In genomic region chrX:85318576-85318975, GRCm38 (mm10) we compare ENCODE assay signal across 18 mouse cellular contexts.
DNase-seq lines count a peak whose midpoint lies in the region; ATAC-seq and TF ChIP-seq lines count a peak whose summit lies in the region.
"Had no signal": no experiment of that assay in that cellular context is flagged by ENCODE, and none has a peak within 500 bp of the region (broad histone marks: within the 10 kb centered on the region; RNA-seq: fewer than 3 reads in every experiment).

No protein-coding gene starts in this region.

- no peak overlapping the region for H3K4me3 ChIP-seq in forebrain, embryonic 14.5 days (ENCODE audit: low read depth, low read length)
- H3K4me3 ChIP-seq in forebrain, embryonic 13.5 days: no peak overlapping the region
- H3K4me3 ChIP-seq in limb, embryonic 14.5 days (replicated peaks; ENCODE audit: low read length): no peak overlapping the region
- no peak overlapping the region for H3K4me3 ChIP-seq in limb, embryonic 10.5 days
- no peak overlapping the region for H3K4me3 ChIP-seq in midbrain, embryonic 14.5 days (replicated peaks; ENCODE audit: low read depth, low read length)
- no peak overlapping the region for H3K4me3 ChIP-seq in midbrain, embryonic 16.5 days (ENCODE audit: low read depth, low read length)
- H3K4me3 ChIP-seq: embryonic facial prominence, embryonic 12.5 days; gastrocnemius, adult 2 months; heart, embryonic 12.5 days; hindbrain, embryonic 10.5 days; hindbrain, embryonic 15.5 days had no signal

- H3K36me3 ChIP-seq in forebrain, embryonic 14.5 days (ENCODE audit: control insufficient read depth, insufficient read depth, low read length): no peaks in the 10 kb centered on the region
- no peaks in the 10 kb centered on the region for H3K36me3 ChIP-seq in forebrain, embryonic 13.5 days (ENCODE audit: poor library complexity, severe bottlenecking)
- no peaks in the 10 kb centered on the region for H3K36me3 ChIP-seq in limb, embryonic 14.5 days (ENCODE audit: control insufficient read depth, insufficient read depth, low read length)
- H3K36me3 ChIP-seq in limb, embryonic 10.5 days: no peaks in the 10 kb centered on the region
- no peaks in the 10 kb centered on the region for H3K36me3 ChIP-seq in midbrain, embryonic 14.5 days (ENCODE audit: control insufficient read depth, insufficient read depth, low read length)
- H3K36me3 ChIP-seq in midbrain, embryonic 16.5 days (ENCODE audit: control insufficient read depth, insufficient read depth, low read length): no peaks in the 10 kb centered on the region
- H3K36me3 ChIP-seq: embryonic facial prominence, embryonic 12.5 days; heart, embryonic 12.5 days; hindbrain, embryonic 10.5 days; hindbrain, embryonic 15.5 days had no signal

- H3K9me3 ChIP-seq in forebrain, embryonic 14.5 days (replicated peaks; ENCODE audit: control insufficient read depth, low read length): no peaks in the 10 kb centered on the region
- no peaks in the 10 kb centered on the region for H3K9me3 ChIP-seq in forebrain, embryonic 13.5 days (replicated peaks)
- no peaks in the 10 kb centered on the region for H3K9me3 ChIP-seq in limb, embryonic 14.5 days (ENCODE audit: control insufficient read depth, low read length)
- no peaks in the 10 kb centered on the region for H3K9me3 ChIP-seq in limb, embryonic 10.5 days (replicated peaks)
- H3K9me3 ChIP-seq in midbrain, embryonic 14.5 days (ENCODE audit: control insufficient read depth, low read length): no peaks in the 10 kb centered on the region
- no peaks in the 10 kb centered on the region for H3K9me3 ChIP-seq in midbrain, embryonic 16.5 days (replicated peaks; ENCODE audit: control insufficient read depth, low read length, poor library complexity, severe bottlenecking)
- H3K9me3 ChIP-seq: embryonic facial prominence, embryonic 12.5 days; heart, embryonic 12.5 days; hindbrain, embryonic 10.5 days; hindbrain, embryonic 15.5 days had no signal

- H3K27me3 ChIP-seq in forebrain, embryonic 14.5 days (replicated peaks; ENCODE audit: control insufficient read depth, insufficient read depth, low read length): no peaks in the 10 kb centered on the region
- no peaks in the 10 kb centered on the region for H3K27me3 ChIP-seq in forebrain, embryonic 13.5 days
- H3K27me3 ChIP-seq in limb, embryonic 14.5 days (ENCODE audit: control insufficient read depth, insufficient read depth, low read length): no peaks in the 10 kb centered on the region
- peaks cover 9% of the 10 kb centered on the region; the same call in 1 of the 2 replicates for H3K27me3 ChIP-seq in limb, embryonic 10.5 days (ENCODE audit: low read depth, poor library complexity, severe bottlenecking)
- H3K27me3 ChIP-seq in midbrain, embryonic 14.5 days (ENCODE audit: control insufficient read depth, insufficient read depth, low read length): no peaks in the 10 kb centered on the region
- H3K27me3 ChIP-seq in midbrain, embryonic 16.5 days (ENCODE audit: control insufficient read depth, insufficient read depth, low read depth, low read length): no peaks in the 10 kb centered on the region
- H3K27me3 ChIP-seq: CH12.LX; embryonic facial prominence, embryonic 12.5 days; heart, embryonic 12.5 days had no signal

- no peak overlapping the region for H3K4me2 ChIP-seq in forebrain, embryonic 14.5 days (ENCODE audit: low read length)
- no peak overlapping the region for H3K4me2 ChIP-seq in forebrain, embryonic 13.5 days
- no peak overlapping the region for H3K4me2 ChIP-seq in limb, embryonic 14.5 days (replicated peaks; ENCODE audit: low read depth, low read length, severe bottlenecking)
- no peak overlapping the region for H3K4me2 ChIP-seq in midbrain, embryonic 14.5 days (ENCODE audit: low read length)
- H3K4me2 ChIP-seq in midbrain, embryonic 16.5 days (ENCODE audit: low read length): no peak overlapping the region
- H3K4me2 ChIP-seq: embryonic facial prominence, embryonic 12.5 days; heart, embryonic 12.5 days; hindbrain, embryonic 15.5 days had no signal

- H3K27ac ChIP-seq in forebrain, embryonic 14.5 days (ENCODE audit: low read depth, low read length): no peak overlapping the region
- H3K27ac ChIP-seq in forebrain, embryonic 13.5 days: no peak overlapping the region
- H3K27ac ChIP-seq in limb, embryonic 14.5 days (replicated peaks; ENCODE audit: low read depth, low read length): no peak overlapping the region
- H3K27ac ChIP-seq in limb, embryonic 10.5 days: no peak overlapping the region
- H3K27ac ChIP-seq in midbrain, embryonic 14.5 days (replicated peaks; ENCODE audit: low read depth, low read length): no peak overlapping the region
- H3K27ac ChIP-seq in midbrain, embryonic 16.5 days (ENCODE audit: low read length): no peak overlapping the region
- H3K27ac ChIP-seq: embryonic facial prominence, embryonic 12.5 days; gastrocnemius, adult 2 months; hindbrain, embryonic 10.5 days; hindbrain, embryonic 15.5 days had no signal

- no peak overlapping the region for H3K9ac ChIP-seq in forebrain, embryonic 14.5 days (ENCODE audit: low read length)
- no peak overlapping the region for H3K9ac ChIP-seq in forebrain, embryonic 13.5 days
- no peak overlapping the region for H3K9ac ChIP-seq in limb, embryonic 14.5 days (ENCODE audit: low read depth, low read length, severe bottlenecking)
- no peak overlapping the region for H3K9ac ChIP-seq in midbrain, embryonic 14.5 days (replicated peaks; ENCODE audit: low read length)
- no peak overlapping the region for H3K9ac ChIP-seq in midbrain, embryonic 16.5 days (ENCODE audit: low read depth, low read length)
- H3K9ac ChIP-seq: embryonic facial prominence, embryonic 12.5 days; heart, embryonic 12.5 days; hindbrain, embryonic 15.5 days had no signal

- H3K4me1 ChIP-seq in forebrain, embryonic 14.5 days (ENCODE audit: control insufficient read depth, insufficient read depth, low read length): no peaks in the 10 kb centered on the region
- no peaks in the 10 kb centered on the region for H3K4me1 ChIP-seq in forebrain, embryonic 13.5 days
- H3K4me1 ChIP-seq in limb, embryonic 14.5 days (ENCODE audit: control insufficient read depth, insufficient read depth, low read length): no peaks in the 10 kb centered on the region
- no peaks in the 10 kb centered on the region for H3K4me1 ChIP-seq in limb, embryonic 10.5 days
- no peaks in the 10 kb centered on the region for H3K4me1 ChIP-seq in midbrain, embryonic 14.5 days (ENCODE audit: control insufficient read depth, insufficient read depth, low read length)
- H3K4me1 ChIP-seq in midbrain, embryonic 16.5 days (ENCODE audit: control insufficient read depth, insufficient read depth, low read length): no peaks in the 10 kb centered on the region
- H3K4me1 ChIP-seq: embryonic facial prominence, embryonic 12.5 days; heart, embryonic 12.5 days; hindbrain, embryonic 10.5 days; hindbrain, embryonic 15.5 days had no signal

- TF ChIP-seq POLR2A in limb, embryonic 14.5 days (IDR thresholded peaks at IDR 0.05; ENCODE audit: borderline replicate concordance, extremely low read depth, insufficient read depth, insufficient read length): no peak

- peak; percentile 29 for DNase-seq in forebrain, embryonic 14.5 days (ENCODE audit: low spot score)
- DNase-seq in limb, embryonic 14.5 days (ENCODE audit: low spot score): peak; percentile 28
- DNase-seq in limb, embryonic 10.5 days (ENCODE audit: low spot score): no peak
- DNase-seq in midbrain, embryonic 14.5 days: peak; percentile 2
- DNase-seq: cerebellum, adult 18-20 months; cerebellum, adult 9-11 months; gastrocnemius, adult 2 months; gastrocnemius, postnatal 25 days had no signal

- WGBS in forebrain, embryonic 14.5 days: 72% methylated on average over 4 of the region's 4 CpGs
- 71% methylated on average over 4 of the region's 4 CpGs for WGBS in forebrain, embryonic 13.5 days
- 55% methylated on average over 4 of the region's 4 CpGs for WGBS in limb, embryonic 14.5 days
- WGBS in limb, embryonic 10.5 days: 75% methylated on average over 4 of the region's 4 CpGs
- WGBS in midbrain, embryonic 14.5 days: 76% methylated on average over 4 of the region's 4 CpGs
- WGBS in midbrain, embryonic 16.5 days: 60% methylated on average over 4 of the region's 4 CpGs

- no peak for ATAC-seq in forebrain, embryonic 14.5 days
- ATAC-seq in forebrain, embryonic 13.5 days: no peak
- no peak for ATAC-seq in limb, embryonic 14.5 days (ENCODE audit: low FRiP score, low read depth)
- ATAC-seq in midbrain, embryonic 14.5 days (ENCODE audit: low FRiP score, low TSS enrichment): no peak
- ATAC-seq in midbrain, embryonic 16.5 days: no peak
- ATAC-seq: activated CD4-positive, CD25-positive, alpha-beta regulatory T cell, adult 4 months; inflammation-experienced regulatory T-cells, adult 6 months; Patski had no signal
